Mouse (Mus musculus): ENCODE results near the gene Ethe1. TPM values are rescaled to one million over a fixed set of nuclear protein-coding genes. Genes with fewer than 3 reads are reported as not detected.

Gene Ethe1
- polyA plus RNA-seq, 3 experiments from 2014 or later, result 13.1 to 17.7 (median 17.6) TPM

Other genes starting within 250 kb of the Ethe1 start
- not detected for gene Lypd5, start 238.3 kb upstream of the Ethe1 start, polyA plus RNA-seq (2017; shearing (Covaris generic))
- gene Kcnn4, start 217.3 kb upstream of the Ethe1 start, polyA plus RNA-seq (2017; shearing (Covaris generic)), result 100 to 1,000 TPM in 2 of 3 experiments, 10 to 100 TPM in 1; 79.1 to 131 (median 126) TPM
- gene Smg9, start 187.9 kb upstream of the Ethe1 start, polyA plus RNA-seq (2017; shearing (Covaris generic)), result 10 to 100 TPM; 22.7 to 26.1 (median 23.6) TPM
- not detected for gene Irgc1, start 135.2 kb upstream of the Ethe1 start, polyA plus RNA-seq (2017; shearing (Covaris generic))
- gene Plaur, start 125.1 kb upstream of the Ethe1 start, polyA plus RNA-seq (2017; shearing (Covaris generic)), result 1 to 10 TPM in 2 of 3 experiments, under 1 TPM in 1; 0.62 to 1.6 (median 1.5) TPM
- gene Cadm4, start 105.5 kb upstream of the Ethe1 start, polyA plus RNA-seq (2017; shearing (Covaris generic)), result not detected
- gene Zfp428, start 80.5 kb upstream of the Ethe1 start, polyA plus RNA-seq (2017; shearing (Covaris generic)), result under 1 TPM in 1 of 3 experiments, not detected in 2; 0.33 TPM
- not detected for gene AC161166.1, start 75.1 kb upstream of the Ethe1 start, polyA plus RNA-seq (2017; shearing (Covaris generic))
- 1 to 10 TPM in 2 of 3 experiments, under 1 TPM in 1; 0.79 to 1.2 (median 1.0) TPM for gene Irgq, start 56.9 kb upstream of the Ethe1 start, polyA plus RNA-seq (2017; shearing (Covaris generic))
- not detected for gene Pinlyp, start 41.4 kb upstream of the Ethe1 start, polyA plus RNA-seq (2017; shearing (Covaris generic))
- gene Xrcc1, start 41.3 kb upstream of the Ethe1 start, polyA plus RNA-seq (2017; shearing (Covaris generic)), result 10 to 100 TPM; 24.2 to 34.4 (median 31.8) TPM
- gene Zfp575, start 98 bp downstream of the Ethe1 start, polyA plus RNA-seq (2017; shearing (Covaris generic)), result under 1 TPM in 2 of 3 experiments, not detected in 1; 0.13 to 0.20 TPM
- 1 to 10 TPM in 1 of 3 experiments, under 1 TPM in 2; 0.22 to 1.2 (median 0.31) TPM for gene Phldb3, start 23.2 kb downstream of the Ethe1 start, polyA plus RNA-seq (2017; shearing (Covaris generic))
- not detected for gene Lypd3, start 49.0 kb downstream of the Ethe1 start, polyA plus RNA-seq (2017; shearing (Covaris generic))
- not detected for gene Tex101, start 89.1 kb downstream of the Ethe1 start, polyA plus RNA-seq (2017; shearing (Covaris generic))
- gene BC049730, start 121.7 kb downstream of the Ethe1 start, polyA plus RNA-seq (2017; shearing (Covaris generic)), result not detected
- gene Gm4763, start 139.4 kb downstream of the Ethe1 start, polyA plus RNA-seq (2017; shearing (Covaris generic)), result not detected
- gene Cd177, start 172.8 kb downstream of the Ethe1 start, polyA plus RNA-seq (2017; shearing (Covaris generic)), result not detected
- gene Ceacam10, start 189.7 kb downstream of the Ethe1 start, polyA plus RNA-seq (2017; shearing (Covaris generic)), result not detected

Measured in inflammation-experienced regulatory T-cells, adult 6 months (primary cell).